Mouse (Mus musculus) urinary bladder, postnatal 25 days (tissue): ENCODE results near the gene Lcn4.

Experiments
- DNase-seq: peaks from one replicate; pipeline ENCODE4 v3.0.0; 2022; ENCODE audit warnings: low spot score

Gene Lcn4

DNA sequence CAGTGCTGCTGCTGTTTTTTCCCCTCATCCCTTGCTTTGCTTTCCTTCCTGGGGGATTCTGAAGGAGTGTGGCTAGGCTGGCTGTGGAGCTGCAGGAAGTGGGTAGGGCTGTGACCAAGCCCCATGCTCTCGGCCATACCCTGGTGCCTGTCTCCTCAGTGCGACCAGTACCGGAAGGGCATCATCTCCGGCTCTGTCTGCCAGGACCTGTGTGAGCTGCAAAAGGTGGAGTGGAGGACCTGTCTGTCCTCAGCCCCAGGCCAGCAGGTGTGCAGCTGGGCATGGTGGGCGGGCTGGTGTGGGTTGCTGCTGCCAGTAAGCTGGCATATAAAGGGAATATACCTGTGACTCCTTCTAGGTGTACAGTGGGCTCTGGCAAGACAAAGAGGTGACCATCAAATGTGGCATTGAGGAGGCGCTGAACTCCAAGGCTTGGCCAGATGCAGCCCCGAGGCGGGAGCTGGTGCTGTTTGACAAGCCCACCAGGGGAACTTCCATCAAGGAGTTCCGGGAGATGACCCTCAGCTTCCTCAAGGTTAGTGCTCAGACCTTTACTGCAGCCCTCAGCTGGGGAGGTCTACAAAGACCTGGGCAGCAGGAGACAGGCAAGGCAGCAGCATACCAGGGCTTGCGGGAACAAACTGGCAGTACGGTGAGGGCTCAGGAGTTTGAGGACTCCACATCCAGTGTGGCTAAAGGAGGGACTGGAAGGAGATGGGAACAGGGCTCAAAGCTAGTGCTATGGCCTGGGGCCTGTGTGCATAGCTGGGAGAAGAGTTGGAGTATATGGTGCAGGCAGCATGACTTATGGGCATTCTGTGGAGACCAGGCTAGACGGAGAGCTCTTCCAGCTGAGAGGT is 36.2 kb downstream of the Lcn4 start:
- DNase-seq, result no peak

- no peak for DNase-seq
Observed at GRCm38 (mm10) chr2:26633953-26634530, 37.0 kb downstream of the Lcn4 start.

- DNase-seq, result no peak
Observed at GRCm38 (mm10) chr2:26632541-26633395, 38.3 kb downstream of the Lcn4 start.

- no peak for DNase-seq
Observed at GRCm38 (mm10) chr2:26628792-26629437, 42.2 kb downstream of the Lcn4 start.

GRCm38 (mm10) chr2:26627921-26628739 is 43.0 kb downstream of the Lcn4 start, which contains the start of gene Fam69b:
Gene Fam69b (plus strand): TSS chr2:26628457.
- peak; percentile 67 for DNase-seq

GRCm38 (mm10) chr2:26626081-26626480 is 45.0 kb downstream of the Lcn4 start:
- DNase-seq, result no peak

DNA sequence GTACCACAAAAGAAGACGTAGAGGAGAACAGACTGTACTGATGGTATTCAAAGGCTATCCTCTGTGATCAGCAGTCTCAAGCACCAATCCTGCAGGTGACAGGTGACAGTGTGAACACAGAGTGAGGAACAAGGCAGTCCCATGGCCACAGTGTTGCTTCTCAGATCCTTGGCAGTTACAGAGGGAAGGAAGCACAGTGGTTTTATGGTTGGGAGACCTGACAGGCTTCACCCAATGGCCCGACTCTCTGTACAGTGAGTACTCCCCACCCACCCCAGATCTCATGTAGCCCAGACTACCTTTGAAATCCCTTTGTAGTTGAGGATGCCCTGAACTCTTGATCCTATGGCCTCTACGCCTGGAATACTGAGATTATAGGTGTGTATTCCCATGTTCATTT is 45.7 kb downstream of the Lcn4 start:
- no peak for DNase-seq

GRCm38 (mm10) chr2:26622984-26623383 is 48.1 kb downstream of the Lcn4 start:
- no peak for DNase-seq

- DNase-seq, result no peak
Observed at GRCm38 (mm10) chr2:26621246-26621645, 49.8 kb downstream of the Lcn4 start.

- no peak for DNase-seq
Observed at GRCm38 (mm10) chr2:26617928-26618327, 53.2 kb downstream of the Lcn4 start.
